In genomic region chr11:100527066-100527457, GRCm38 (mm10) we compare ENCODE assay signal across 8 mouse cellular contexts. TPM values are rescaled to one million over a fixed set of nuclear protein-coding genes. Genes with fewer than 3 reads are reported as not detected.
DNase-seq lines count a peak whose midpoint lies in the region; ATAC-seq and TF ChIP-seq lines count a peak whose summit lies in the region.

No protein-coding gene starts in this region.

- peak; percentile 4; the same call in 1 of the 2 replicates for ATAC-seq in limb, embryonic 13.5 days (ENCODE audit: low FRiP score, low read depth)
- peak; percentile 43 for ATAC-seq in midbrain, embryonic 13.5 days

- WGBS in embryonic facial prominence, embryonic 10.5 days, result under 1% methylated on average over 26 of the region's 26 CpGs
- WGBS in limb, embryonic 13.5 days, result 1% methylated on average over 26 of the region's 26 CpGs
- WGBS in midbrain, embryonic 13.5 days, result under 1% methylated on average over 26 of the region's 26 CpGs
- 1% methylated on average over 26 of the region's 26 CpGs for WGBS in spleen, adult 2 months

- H3K4me1 ChIP-seq in embryonic facial prominence, embryonic 10.5 days, result peaks cover 45% of the 10 kb centered on the region
- peaks cover 35% of the 10 kb centered on the region for H3K4me1 ChIP-seq in limb, embryonic 13.5 days
- H3K4me1 ChIP-seq in midbrain, embryonic 13.5 days (replicated peaks), result peaks cover 38% of the 10 kb centered on the region
- H3K4me1 ChIP-seq in spleen, adult 2 months (ENCODE audit: control insufficient read depth, insufficient read depth, insufficient read length), result peaks cover 3% of the 10 kb centered on the region; the same call in 1 of the 2 replicates

- H3K4me3 ChIP-seq in embryonic facial prominence, embryonic 10.5 days, result peak overlapping the region; percentile 72
- peak overlapping the region; percentile 82 for H3K4me3 ChIP-seq in limb, embryonic 13.5 days
- peak overlapping the region; percentile 94 for H3K4me3 ChIP-seq in midbrain, embryonic 13.5 days (replicated peaks)
- H3K4me3 ChIP-seq in spleen, adult 2 months (ENCODE audit: extremely low read depth, insufficient read depth, insufficient read length), result peak overlapping the region; percentile 95

- H3K9ac ChIP-seq in limb, embryonic 13.5 days, result peak overlapping the region; percentile 88
- peak overlapping the region; percentile 90 for H3K9ac ChIP-seq in midbrain, embryonic 13.5 days (replicated peaks)

- no peaks in the 10 kb centered on the region for H3K27me3 ChIP-seq in embryonic facial prominence, embryonic 10.5 days (replicated peaks; ENCODE audit: low read depth, poor library complexity, severe bottlenecking)
- H3K27me3 ChIP-seq in limb, embryonic 13.5 days, result no peaks in the 10 kb centered on the region
- H3K27me3 ChIP-seq in midbrain, embryonic 13.5 days, result no peaks in the 10 kb centered on the region
- H3K27me3 ChIP-seq in spleen, adult 2 months (ENCODE audit: control insufficient read depth, insufficient read depth, low read length), result no peaks in the 10 kb centered on the region

- TF ChIP-seq CTCF in spleen, adult 2 months (IDR thresholded peaks at IDR 0.05; ENCODE audit: extremely low read depth, insufficient read depth, insufficient read length, insufficient replicate concordance), result no peak

- DNase-seq in heart, adult 18-20 months, result peak; percentile 56 to 73
- no peak for DNase-seq in heart, adult 11 months
- peak; percentile 79 for DNase-seq in embryonic facial prominence, embryonic 10.5 days (ENCODE audit: low spot score)
- DNase-seq in gastrocnemius, postnatal 4 days (ENCODE audit: low spot score in 2 of 2), result peak; percentile 48 to 69
- DNase-seq in kidney, adult 8-10 months, result peak; percentile 60 to 68
- DNase-seq in spleen, adult 2 months (ENCODE audit: low read depth in 1 of 2, low spot score in 2 of 2), result peak; percentile 23 to 48

- peak overlapping the region; percentile 95 for H3K27ac ChIP-seq in embryonic facial prominence, embryonic 10.5 days (replicated peaks)
- peak overlapping the region; percentile 93 for H3K27ac ChIP-seq in limb, embryonic 13.5 days
- peak overlapping the region; percentile 92 for H3K27ac ChIP-seq in midbrain, embryonic 13.5 days
- H3K27ac ChIP-seq in spleen, adult 2 months (ENCODE audit: insufficient read depth, low read length), result peak overlapping the region; percentile 89

- no peak for TF ChIP-seq POLR2A in spleen, adult 2 months (IDR thresholded peaks at IDR 0.05; ENCODE audit: low read depth, low read length)

- H3K36me3 ChIP-seq in embryonic facial prominence, embryonic 10.5 days (replicated peaks), result peaks cover 35% of the 10 kb centered on the region
- peaks cover 27% of the 10 kb centered on the region for H3K36me3 ChIP-seq in limb, embryonic 13.5 days
- H3K36me3 ChIP-seq in midbrain, embryonic 13.5 days, result peaks cover 24% of the 10 kb centered on the region
- peaks cover 10% of the 10 kb centered on the region for H3K36me3 ChIP-seq in spleen, adult 2 months (ENCODE audit: control insufficient read depth, insufficient read depth, low read length)

- no peaks in the 10 kb centered on the region for H3K9me3 ChIP-seq in embryonic facial prominence, embryonic 10.5 days
- no peaks in the 10 kb centered on the region for H3K9me3 ChIP-seq in limb, embryonic 13.5 days
- no peaks in the 10 kb centered on the region for H3K9me3 ChIP-seq in midbrain, embryonic 13.5 days

- peak overlapping the region; percentile 94 for H3K4me2 ChIP-seq in limb, embryonic 13.5 days (replicated peaks)
- H3K4me2 ChIP-seq in midbrain, embryonic 13.5 days (replicated peaks), result peak overlapping the region; percentile 89

RNA-seq across cellular contexts. Expression of gene Acly, which starts 0.7 kb away (rescaled TPM):
- total RNA-seq in heart, adult 18-20 months (2021), result 10 to 100 TPM; 35.6 to 80.9 TPM
- polyA plus RNA-seq in embryonic facial prominence, embryonic 10.5 days (2016; fragmentation: Nextera tagmentation; extraction: Ambion mirVana), result 291 and 321 TPM in 2 replicates
- total RNA-seq in gastrocnemius, postnatal 4 days (2021), result 10 to 100 TPM; 54.1 to 57.9 TPM
- polyA plus RNA-seq in limb, embryonic 13.5 days (2015; fragmentation: Nextera tagmentation; extraction: Ambion mirVana), result 139 and 160 TPM in 2 replicates
- polyA plus RNA-seq in midbrain, embryonic 13.5 days (2015; fragmentation: Nextera tagmentation; extraction: Ambion mirVana), result 272 and 273 TPM in 2 replicates
- polyA plus RNA-seq in spleen, adult 2 months (2012; rRNA removed), result 57.4 and 58.6 TPM in 2 replicates

RNA-seq across cellular contexts. Expression of gene Ttc25, which starts 18.3 kb away (rescaled TPM):
- under 1 TPM; 0.17 to 0.46 TPM for total RNA-seq in heart, adult 18-20 months (2021)
- 1.4 and 1.7 TPM in 2 replicates for polyA plus RNA-seq in embryonic facial prominence, embryonic 10.5 days (2016; fragmentation: Nextera tagmentation; extraction: Ambion mirVana)
- under 1 TPM; 0.13 to 0.22 TPM for total RNA-seq in gastrocnemius, postnatal 4 days (2021)
- 0.61 and 0.69 TPM in 2 replicates for polyA plus RNA-seq in limb, embryonic 13.5 days (2015; fragmentation: Nextera tagmentation; extraction: Ambion mirVana)
- polyA plus RNA-seq in midbrain, embryonic 13.5 days (2015; fragmentation: Nextera tagmentation; extraction: Ambion mirVana), result 2.8 and 3.0 TPM in 2 replicates
- polyA plus RNA-seq in spleen, adult 2 months (2012; rRNA removed), result 0.04 and 0.07 TPM in 2 replicates

RNA-seq across cellular contexts. Expression of gene Cnp, which starts 47.6 kb away (rescaled TPM):
- 1 to 10 TPM; 6.1 to 7.7 TPM for total RNA-seq in heart, adult 18-20 months (2021)
- 21.3 and 25.1 TPM in 2 replicates for polyA plus RNA-seq in embryonic facial prominence, embryonic 10.5 days (2016; fragmentation: Nextera tagmentation; extraction: Ambion mirVana)
- total RNA-seq in gastrocnemius, postnatal 4 days (2021), result 10 to 100 TPM; 33.3 to 38.3 TPM
- polyA plus RNA-seq in limb, embryonic 13.5 days (2015; fragmentation: Nextera tagmentation; extraction: Ambion mirVana), result 31.7 and 33.2 TPM in 2 replicates
- polyA plus RNA-seq in midbrain, embryonic 13.5 days (2015; fragmentation: Nextera tagmentation; extraction: Ambion mirVana), result 21.5 and 23.6 TPM in 2 replicates
- 97.4 and 120 TPM in 2 replicates for polyA plus RNA-seq in spleen, adult 2 months (2012; rRNA removed)

RNA-seq across cellular contexts. Expression of gene Klhl11, which starts 54.5 kb away (rescaled TPM):
- 1 to 10 TPM; 7.2 to 7.7 TPM for total RNA-seq in heart, adult 18-20 months (2021)
- 7.4 and 8.5 TPM in 2 replicates for polyA plus RNA-seq in embryonic facial prominence, embryonic 10.5 days (2016; fragmentation: Nextera tagmentation; extraction: Ambion mirVana)
- 10 to 100 TPM; 14.9 to 15.8 TPM for total RNA-seq in gastrocnemius, postnatal 4 days (2021)
- polyA plus RNA-seq in limb, embryonic 13.5 days (2015; fragmentation: Nextera tagmentation; extraction: Ambion mirVana), result 10.8 and 12.6 TPM in 2 replicates
- 12.9 and 13.1 TPM in 2 replicates for polyA plus RNA-seq in midbrain, embryonic 13.5 days (2015; fragmentation: Nextera tagmentation; extraction: Ambion mirVana)
- 2.6 and 4.2 TPM in 2 replicates for polyA plus RNA-seq in spleen, adult 2 months (2012; rRNA removed)
